Mouse (Mus musculus): ENCODE data around the gene Pnma1. TPM values are rescaled to one million over a fixed set of nuclear protein-coding genes. Genes with fewer than 3 reads are reported as not detected.

The Pnma1 gene
- polyA plus RNA-seq, 1 experiment: 20.5 TPM

DNA sequence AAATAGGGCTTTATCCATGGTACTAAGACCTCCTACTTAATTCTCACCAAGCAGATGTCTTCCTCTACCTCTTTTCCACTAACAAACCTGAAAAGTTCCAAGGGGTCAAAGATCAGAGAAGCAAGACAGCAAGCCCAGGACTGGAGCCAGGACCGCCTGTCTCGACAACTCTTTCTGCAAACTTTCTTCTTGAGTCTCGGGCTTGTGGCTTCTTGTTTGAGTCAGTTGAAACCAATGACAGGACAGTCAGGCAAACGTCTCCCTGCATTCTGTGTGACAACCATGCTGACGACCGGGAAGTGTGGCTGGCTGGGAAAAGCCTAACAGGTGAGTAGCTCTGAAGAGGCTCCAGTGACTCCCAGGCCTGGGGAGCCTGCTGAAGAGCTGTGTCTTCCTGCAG, 37.3 kb upstream of the Pnma1 start:
- Histone ChIP-seq H3K27me3 (ENCODE audit: control insufficient read depth, insufficient read depth, low read length) (no peaks in the 10 kb centered on the region), H3K27ac (ENCODE audit: control insufficient read depth, insufficient read depth, low read depth, low read length) (no peak overlapping the region), H3K36me3 (ENCODE audit: control insufficient read depth, insufficient read depth, low read length) (no peaks in the 10 kb centered on the region), H3K4me3 (ENCODE audit: control insufficient read depth, low read depth, low read length) (no peak overlapping the region), H3K4me1 (ENCODE audit: control insufficient read depth, insufficient read depth, low read length) (peaks cover 3% of the 10 kb centered on the region)
- TF ChIP-seq CTCF (IDR thresholded peaks at IDR 0.05; ENCODE audit: control insufficient read depth, insufficient read depth, insufficient replicate concordance, low read depth, low read length) (no peak), POLR2A (IDR thresholded peaks at IDR 0.05; ENCODE audit: control insufficient read depth, low read depth, low read length) (no peak)

- no peak overlapping the region for H3K4me3 ChIP-seq (ENCODE audit: control insufficient read depth, low read depth, low read length)
- TF ChIP-seq CTCF (IDR thresholded peaks at IDR 0.05; ENCODE audit: control insufficient read depth, insufficient read depth, insufficient replicate concordance, low read depth, low read length) (no peak), POLR2A (IDR thresholded peaks at IDR 0.05; ENCODE audit: control insufficient read depth, low read depth, low read length) (no peak)
- H3K27me3 ChIP-seq (ENCODE audit: control insufficient read depth, insufficient read depth, low read length): no peaks in the 10 kb centered on the region
- H3K4me1 ChIP-seq (ENCODE audit: control insufficient read depth, insufficient read depth, low read length): peaks cover 3% of the 10 kb centered on the region
- H3K36me3 ChIP-seq (ENCODE audit: control insufficient read depth, insufficient read depth, low read length): no peaks in the 10 kb centered on the region
- H3K27ac ChIP-seq (ENCODE audit: control insufficient read depth, insufficient read depth, low read depth, low read length): no peak overlapping the region
Measured at GRCm38 (mm10) chr12:84184979-84185378, 36.7 kb upstream of the Pnma1 start.

GRCm38 (mm10) chr12:84181999-84182398, 33.7 kb upstream of the Pnma1 start:
- Histone ChIP-seq H3K4me3 (ENCODE audit: control insufficient read depth, low read depth, low read length) (no peak overlapping the region), H3K36me3 (ENCODE audit: control insufficient read depth, insufficient read depth, low read length) (no peaks in the 10 kb centered on the region), H3K27ac (ENCODE audit: control insufficient read depth, insufficient read depth, low read depth, low read length) (no peak overlapping the region), H3K27me3 (ENCODE audit: control insufficient read depth, insufficient read depth, low read length) (no peaks in the 10 kb centered on the region), H3K4me1 (ENCODE audit: control insufficient read depth, insufficient read depth, low read length) (peaks cover 5% of the 10 kb centered on the region)
- TF ChIP-seq CTCF (IDR thresholded peaks at IDR 0.05; ENCODE audit: control insufficient read depth, insufficient read depth, insufficient replicate concordance, low read depth, low read length) (no peak), POLR2A (IDR thresholded peaks at IDR 0.05; ENCODE audit: control insufficient read depth, low read depth, low read length) (no peak)

DNA sequence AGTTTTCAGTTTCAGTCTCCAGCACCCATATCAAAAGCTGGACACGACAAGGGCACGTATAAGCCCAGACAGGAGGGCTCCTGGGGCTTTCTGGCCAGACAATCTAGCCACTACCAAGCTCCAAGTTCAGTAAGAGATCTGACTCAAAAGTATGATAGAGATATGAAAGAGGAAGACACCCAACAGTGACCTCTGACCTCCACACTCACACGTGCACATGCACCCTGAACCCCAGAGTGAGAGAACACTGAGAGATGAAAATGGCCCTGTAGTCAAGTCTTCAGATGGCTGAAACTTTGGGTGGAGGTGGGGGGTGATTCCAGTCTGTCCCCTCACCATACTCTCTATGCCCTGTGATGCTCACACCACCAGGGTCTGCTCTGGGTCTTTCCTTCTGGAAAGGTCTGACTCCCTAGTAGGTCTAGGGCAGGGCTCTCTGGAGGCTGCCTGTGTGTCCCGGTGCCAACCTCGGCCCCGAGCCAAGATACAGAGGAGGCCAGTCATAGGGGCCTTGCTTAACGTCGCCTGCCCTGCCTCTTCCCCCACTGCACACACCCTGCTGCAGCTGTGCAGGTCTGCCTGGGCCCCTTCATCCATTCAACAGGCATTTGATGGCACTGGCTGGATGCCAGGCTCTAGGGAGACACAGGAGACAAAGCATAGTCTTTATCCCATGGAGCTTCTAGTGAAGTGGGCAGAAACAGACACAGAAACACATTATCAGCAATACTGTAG, 32.6 kb upstream of the Pnma1 start:
- H3K36me3 ChIP-seq (ENCODE audit: control insufficient read depth, insufficient read depth, low read length): no peaks in the 10 kb centered on the region
- no peak for TF ChIP-seq POLR2A (IDR thresholded peaks at IDR 0.05; ENCODE audit: control insufficient read depth, low read depth, low read length)
- TF ChIP-seq CTCF (IDR thresholded peaks at IDR 0.05; ENCODE audit: control insufficient read depth, insufficient read depth, insufficient replicate concordance, low read depth, low read length): no peak
- no peak overlapping the region for H3K4me3 ChIP-seq (ENCODE audit: control insufficient read depth, low read depth, low read length)
- no peak overlapping the region for H3K27ac ChIP-seq (ENCODE audit: control insufficient read depth, insufficient read depth, low read depth, low read length)
- no peaks in the 10 kb centered on the region for H3K27me3 ChIP-seq (ENCODE audit: control insufficient read depth, insufficient read depth, low read length)
- H3K4me1 ChIP-seq (ENCODE audit: control insufficient read depth, insufficient read depth, low read length): peaks cover 7% of the 10 kb centered on the region

GRCm38 (mm10) chr12:84180090-84180489, 31.8 kb upstream of the Pnma1 start:
- no peak for TF ChIP-seq CTCF (IDR thresholded peaks at IDR 0.05; ENCODE audit: control insufficient read depth, insufficient read depth, insufficient replicate concordance, low read depth, low read length)
- no peak overlapping the region for H3K27ac ChIP-seq (ENCODE audit: control insufficient read depth, insufficient read depth, low read depth, low read length)
- H3K4me1 ChIP-seq (ENCODE audit: control insufficient read depth, insufficient read depth, low read length): peaks cover 11% of the 10 kb centered on the region
- no peak overlapping the region for H3K4me3 ChIP-seq (ENCODE audit: control insufficient read depth, low read depth, low read length)
- H3K36me3 ChIP-seq (ENCODE audit: control insufficient read depth, insufficient read depth, low read length): no peaks in the 10 kb centered on the region
- H3K27me3 ChIP-seq (ENCODE audit: control insufficient read depth, insufficient read depth, low read length): no peaks in the 10 kb centered on the region

GRCm38 (mm10) chr12:84178652-84179445, 30.6 kb upstream of the Pnma1 start:
- no peaks in the 10 kb centered on the region for H3K36me3 ChIP-seq (ENCODE audit: control insufficient read depth, insufficient read depth, low read length)
- H3K27me3 ChIP-seq (ENCODE audit: control insufficient read depth, insufficient read depth, low read length): no peaks in the 10 kb centered on the region
- no peak for TF ChIP-seq POLR2A (IDR thresholded peaks at IDR 0.05; ENCODE audit: control insufficient read depth, low read depth, low read length)
- TF ChIP-seq CTCF (IDR thresholded peaks at IDR 0.05; ENCODE audit: control insufficient read depth, insufficient read depth, insufficient replicate concordance, low read depth, low read length): no peak
- no peak overlapping the region for H3K4me3 ChIP-seq (ENCODE audit: control insufficient read depth, low read depth, low read length)
- peaks cover 14% of the 10 kb centered on the region for H3K4me1 ChIP-seq (ENCODE audit: control insufficient read depth, insufficient read depth, low read length)
- H3K27ac ChIP-seq (ENCODE audit: control insufficient read depth, insufficient read depth, low read depth, low read length): no peak overlapping the region

DNA sequence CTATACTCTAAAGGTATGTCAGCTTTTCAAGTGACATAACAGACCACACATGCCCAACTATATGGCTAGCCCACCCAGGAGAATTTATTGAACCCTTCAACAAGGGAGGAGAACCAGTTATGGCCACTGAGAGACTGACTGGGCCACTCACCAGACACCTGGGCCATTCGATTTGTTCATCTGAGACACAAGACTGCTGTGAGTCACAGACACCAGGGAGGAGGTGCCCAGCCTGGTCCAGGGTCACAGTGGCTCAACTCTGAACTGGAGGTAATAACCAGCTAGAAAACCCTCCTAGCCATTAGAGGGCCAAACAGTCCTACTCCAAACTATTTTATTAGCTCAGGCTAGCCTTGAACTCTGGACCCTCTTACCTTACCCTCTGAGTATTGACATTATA, 29.8 kb upstream of the Pnma1 start:
- no peak overlapping the region for H3K27ac ChIP-seq (ENCODE audit: control insufficient read depth, insufficient read depth, low read depth, low read length)
- H3K4me1 ChIP-seq (ENCODE audit: control insufficient read depth, insufficient read depth, low read length): peaks cover 14% of the 10 kb centered on the region
- H3K27me3 ChIP-seq (ENCODE audit: control insufficient read depth, insufficient read depth, low read length): no peaks in the 10 kb centered on the region
- H3K36me3 ChIP-seq (ENCODE audit: control insufficient read depth, insufficient read depth, low read length): no peaks in the 10 kb centered on the region
- TF ChIP-seq CTCF (IDR thresholded peaks at IDR 0.05; ENCODE audit: control insufficient read depth, insufficient read depth, insufficient replicate concordance, low read depth, low read length): no peak
- no peak for TF ChIP-seq POLR2A (IDR thresholded peaks at IDR 0.05; ENCODE audit: control insufficient read depth, low read depth, low read length)
- H3K4me3 ChIP-seq (ENCODE audit: control insufficient read depth, low read depth, low read length): no peak overlapping the region
